Mouse (Mus musculus): Measurements from ENCODE around the gene Crabp1. TPM values are rescaled to one million over a fixed set of nuclear protein-coding genes. Genes with fewer than 3 reads are reported as not detected.

Crabp1 gene
- polyA plus RNA-seq, 1 experiment from 2014 or later, result 615 TPM

Other genes starting within 250 kb of the Crabp1 start
- not detected in 2 replicates for gene Sh2d7, start 225.8 kb upstream of the Crabp1 start, polyA plus RNA-seq (2016; fragmentation: Nextera tagmentation; extraction: Ambion mirVana)
- 7.9 and 12.7 TPM in 2 replicates for gene Cib2, start 204.5 kb upstream of the Crabp1 start, polyA plus RNA-seq (2016; fragmentation: Nextera tagmentation; extraction: Ambion mirVana)
- gene Idh3a, start 178.4 kb upstream of the Crabp1 start, polyA plus RNA-seq (2016; fragmentation: Nextera tagmentation; extraction: Ambion mirVana), result 124 and 136 TPM in 2 replicates
- 0.31 and 0.60 TPM in 2 replicates for gene Acsbg1, start 102.9 kb upstream of the Crabp1 start, polyA plus RNA-seq (2016; fragmentation: Nextera tagmentation; extraction: Ambion mirVana)
- gene Dnaja4, start 65.9 kb upstream of the Crabp1 start, polyA plus RNA-seq (2016; fragmentation: Nextera tagmentation; extraction: Ambion mirVana), result 2.7 and 2.9 TPM in 2 replicates
- 178 and 190 TPM in 2 replicates for gene Wdr61, start 30.2 kb upstream of the Crabp1 start, polyA plus RNA-seq (2016; fragmentation: Nextera tagmentation; extraction: Ambion mirVana)
- gene Ireb2, start 99.0 kb downstream of the Crabp1 start, polyA plus RNA-seq (2016; fragmentation: Nextera tagmentation; extraction: Ambion mirVana), result 40.6 and 46.7 TPM in 2 replicates
- 2.9 and 4.8 TPM in 2 replicates for gene Hykk, start 152.5 kb downstream of the Crabp1 start, polyA plus RNA-seq (2016; fragmentation: Nextera tagmentation; extraction: Ambion mirVana)
- gene Psma4, start 186.0 kb downstream of the Crabp1 start, polyA plus RNA-seq (2016; fragmentation: Nextera tagmentation; extraction: Ambion mirVana), result 330 and 337 TPM in 2 replicates
- gene AY074887, start 186.2 kb downstream of the Crabp1 start, polyA plus RNA-seq (2016; fragmentation: Nextera tagmentation; extraction: Ambion mirVana), result 1.0 and 1.1 TPM in 2 replicates
- gene Chrna5, start 216.1 kb downstream of the Crabp1 start, polyA plus RNA-seq (2016; fragmentation: Nextera tagmentation; extraction: Ambion mirVana), result 0.23 and 0.45 TPM in 2 replicates